Mouse (Mus musculus): ENCODE measurements around the gene Gm38394. TPM values are rescaled to one million over a fixed set of nuclear protein-coding genes. Genes with fewer than 3 reads are reported as not detected.

Gm38394 gene
- polyA plus RNA-seq, 1 experiment from 2014 or later, result 4.5 TPM

GRCm38 (mm10) chr1:133658878-133659277, 2.2 kb downstream of the Gm38394 start:
- Histone ChIP-seq H3K36me3 (ENCODE audit: control insufficient read depth, insufficient read depth, low read length) (peaks cover 24% of the 10 kb centered on the region), H3K9ac (ENCODE audit: low read depth, low read length) (no peak overlapping the region), H3K4me2 (no peak overlapping the region), H3K4me1 (replicated peaks; ENCODE audit: control insufficient read depth, insufficient read depth, low read length) (peaks cover 24% of the 10 kb centered on the region), H3K4me3 (ENCODE audit: low read depth, low read length) (no peak overlapping the region), H3K9me3 (ENCODE audit: control insufficient read depth, low read length) (no peaks in the 10 kb centered on the region), H3K27ac (ENCODE audit: low read depth, low read length) (no peak overlapping the region), H3K27me3 (replicated peaks; ENCODE audit: control insufficient read depth, insufficient read depth, low read length) (no peaks in the 10 kb centered on the region)
- ATAC-seq (replicated peaks; ENCODE audit: low FRiP score), result no peak
- DNase-seq (ENCODE audit: low spot score), result no peak
- 96% methylated on average over 3 of the region's 3 CpGs for WGBS

DNA sequence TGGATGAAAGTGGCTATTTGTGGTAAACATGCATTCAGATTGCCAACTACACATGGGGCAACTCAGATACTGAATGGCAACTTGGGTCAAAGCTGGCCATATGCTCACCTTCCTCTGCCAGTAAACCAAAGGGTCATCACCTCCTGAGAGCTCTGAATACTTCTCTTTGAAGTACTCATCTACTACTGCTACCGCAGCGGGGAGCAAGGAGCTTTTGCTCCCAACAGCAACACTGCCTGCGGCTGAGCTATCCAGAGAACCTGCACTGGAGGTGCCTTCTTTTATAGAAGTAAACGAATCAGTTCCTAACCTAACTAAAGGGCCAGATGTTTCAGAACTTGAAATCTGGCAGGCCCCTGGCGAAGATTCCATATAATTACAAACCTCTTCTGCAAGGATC, 4.3 kb downstream of the Gm38394 start:
- H3K36me3 ChIP-seq (ENCODE audit: control insufficient read depth, insufficient read depth, low read length), result peaks cover 24% of the 10 kb centered on the region
- DNase-seq (ENCODE audit: low spot score) (no peak), ATAC-seq (replicated peaks; ENCODE audit: low FRiP score) (no peak)
- H3K9me3 ChIP-seq (ENCODE audit: control insufficient read depth, low read length), result no peaks in the 10 kb centered on the region
- H3K4me2 ChIP-seq, result no peak overlapping the region
- H3K27me3 ChIP-seq (replicated peaks; ENCODE audit: control insufficient read depth, insufficient read depth, low read length), result no peaks in the 10 kb centered on the region
- no peak overlapping the region for H3K4me3 ChIP-seq (ENCODE audit: low read depth, low read length)
- H3K27ac ChIP-seq (ENCODE audit: low read depth, low read length), result no peak overlapping the region
- H3K9ac ChIP-seq (ENCODE audit: low read depth, low read length), result no peak overlapping the region
- H3K4me1 ChIP-seq (replicated peaks; ENCODE audit: control insufficient read depth, insufficient read depth, low read length), result peaks cover 21% of the 10 kb centered on the region
- whole genome bisulfite sequencing, result 72% methylated on average over 5 of the region's 5 CpGs

GRCm38 (mm10) chr1:133653033-133653432, 8.1 kb downstream of the Gm38394 start:
- Histone ChIP-seq H3K27ac (ENCODE audit: low read depth, low read length) (no peak overlapping the region), H3K9me3 (ENCODE audit: control insufficient read depth, low read length) (no peaks in the 10 kb centered on the region), H3K4me1 (replicated peaks; ENCODE audit: control insufficient read depth, insufficient read depth, low read length) (peaks cover 6% of the 10 kb centered on the region), H3K4me2 (no peak overlapping the region), H3K27me3 (replicated peaks; ENCODE audit: control insufficient read depth, insufficient read depth, low read length) (no peaks in the 10 kb centered on the region), H3K9ac (ENCODE audit: low read depth, low read length) (no peak overlapping the region), H3K4me3 (ENCODE audit: low read depth, low read length) (no peak overlapping the region), H3K36me3 (ENCODE audit: control insufficient read depth, insufficient read depth, low read length) (peaks cover 19% of the 10 kb centered on the region)
- ATAC-seq (replicated peaks; ENCODE audit: low FRiP score), result no peak
- DNase-seq (ENCODE audit: low spot score), result no peak
- WGBS, result 88% methylated on average over 1 of the region's 1 CpGs

GRCm38 (mm10) chr1:133650288-133651055, 10.6 kb downstream of the Gm38394 start:
- WGBS, result 89% methylated on average over 7 of the region's 7 CpGs
- H3K27ac ChIP-seq (ENCODE audit: low read depth, low read length), result no peak overlapping the region
- no peak overlapping the region for H3K4me2 ChIP-seq
- no peaks in the 10 kb centered on the region for H3K27me3 ChIP-seq (replicated peaks; ENCODE audit: control insufficient read depth, insufficient read depth, low read length)
- H3K9me3 ChIP-seq (ENCODE audit: control insufficient read depth, low read length), result no peaks in the 10 kb centered on the region
- no peak for ATAC-seq (replicated peaks; ENCODE audit: low FRiP score)
- H3K4me3 ChIP-seq (ENCODE audit: low read depth, low read length), result no peak overlapping the region
- H3K4me1 ChIP-seq (replicated peaks; ENCODE audit: control insufficient read depth, insufficient read depth, low read length), result peaks cover 3% of the 10 kb centered on the region
- DNase-seq (ENCODE audit: low spot score), result no peak
- H3K36me3 ChIP-seq (ENCODE audit: control insufficient read depth, insufficient read depth, low read length), result peaks cover 26% of the 10 kb centered on the region
- no peak overlapping the region for H3K9ac ChIP-seq (ENCODE audit: low read depth, low read length)

DNA sequence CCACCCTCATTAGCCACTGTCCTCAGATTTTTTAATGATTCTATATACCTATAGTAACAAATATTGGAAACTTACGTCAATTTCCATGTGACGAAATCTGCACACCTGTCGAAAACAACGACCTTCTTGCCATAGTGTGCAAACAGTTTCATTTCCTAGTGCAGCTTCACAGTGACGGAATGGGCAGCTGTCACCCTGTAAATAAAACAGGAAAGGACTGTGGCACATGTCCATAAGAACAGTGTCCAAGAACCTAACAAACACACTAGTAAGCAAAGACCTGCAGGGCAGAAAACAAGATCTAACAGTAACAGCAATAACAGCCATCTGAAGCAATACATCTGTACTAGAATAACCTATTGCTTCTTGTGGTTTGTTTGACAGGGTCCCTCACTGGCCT, 15.5 kb downstream of the Gm38394 start:
- Histone ChIP-seq H3K4me2 (no peak overlapping the region), H3K27ac (ENCODE audit: low read depth, low read length) (no peak overlapping the region), H3K9me3 (ENCODE audit: control insufficient read depth, low read length) (no peaks in the 10 kb centered on the region), H3K4me3 (ENCODE audit: low read depth, low read length) (no peak overlapping the region), H3K36me3 (ENCODE audit: control insufficient read depth, insufficient read depth, low read length) (peaks cover 38% of the 10 kb centered on the region), H3K9ac (ENCODE audit: low read depth, low read length) (no peak overlapping the region), H3K27me3 (replicated peaks; ENCODE audit: control insufficient read depth, insufficient read depth, low read length) (no peaks in the 10 kb centered on the region), H3K4me1 (replicated peaks; ENCODE audit: control insufficient read depth, insufficient read depth, low read length) (peaks cover 3% of the 10 kb centered on the region; the same call in 1 of the 2 replicates)
- DNase-seq (ENCODE audit: low spot score) (no peak), ATAC-seq (replicated peaks; ENCODE audit: low FRiP score) (no peak)
- 90% methylated on average over 5 of the region's 5 CpGs for WGBS

DNA sequence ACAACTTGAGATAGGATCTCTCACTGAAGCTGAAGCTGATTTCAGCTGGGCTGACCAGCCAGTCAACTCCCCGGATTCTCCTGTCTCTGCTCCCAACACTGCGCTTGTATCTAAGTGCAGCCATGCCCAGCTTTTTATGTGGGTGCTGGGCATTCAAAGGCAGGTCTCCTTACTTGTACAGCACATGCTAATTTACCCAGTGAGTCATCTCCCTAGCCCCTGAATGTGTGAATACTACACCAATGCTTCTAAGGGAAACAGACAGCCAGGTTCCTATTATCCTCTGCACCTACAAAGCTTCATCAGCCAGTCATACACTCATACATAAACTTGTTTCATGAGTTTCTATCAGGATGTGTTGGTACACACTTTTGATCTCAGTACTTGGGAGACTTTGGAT, 20.0 kb downstream of the Gm38394 start:
- Histone ChIP-seq H3K9ac (ENCODE audit: low read depth, low read length) (no peak overlapping the region), H3K27ac (ENCODE audit: low read depth, low read length) (no peak overlapping the region), H3K4me1 (replicated peaks; ENCODE audit: control insufficient read depth, insufficient read depth, low read length) (no peaks in the 10 kb centered on the region), H3K27me3 (replicated peaks; ENCODE audit: control insufficient read depth, insufficient read depth, low read length) (no peaks in the 10 kb centered on the region), H3K4me3 (ENCODE audit: low read depth, low read length) (no peak overlapping the region), H3K4me2 (no peak overlapping the region), H3K36me3 (ENCODE audit: control insufficient read depth, insufficient read depth, low read length) (peaks cover 46% of the 10 kb centered on the region), H3K9me3 (ENCODE audit: control insufficient read depth, low read length) (no peaks in the 10 kb centered on the region)
- no peak for ATAC-seq (replicated peaks; ENCODE audit: low FRiP score)
- 93% methylated on average over 2 of the region's 2 CpGs for WGBS
- no peak for DNase-seq (ENCODE audit: low spot score)

GRCm38 (mm10) chr1:133638517-133638916, 22.6 kb downstream of the Gm38394 start:
- WGBS, result 93% methylated on average over 6 of the region's 6 CpGs
- H3K9me3 ChIP-seq (ENCODE audit: control insufficient read depth, low read length), result no peaks in the 10 kb centered on the region
- H3K4me2 ChIP-seq, result no peak overlapping the region
- H3K36me3 ChIP-seq (ENCODE audit: control insufficient read depth, insufficient read depth, low read length), result peaks cover 47% of the 10 kb centered on the region
- DNase-seq (ENCODE audit: low spot score), result no peak
- H3K9ac ChIP-seq (ENCODE audit: low read depth, low read length), result no peak overlapping the region
- no peaks in the 10 kb centered on the region for H3K27me3 ChIP-seq (replicated peaks; ENCODE audit: control insufficient read depth, insufficient read depth, low read length)
- no peak for ATAC-seq (replicated peaks; ENCODE audit: low FRiP score)
- no peaks in the 10 kb centered on the region for H3K4me1 ChIP-seq (replicated peaks; ENCODE audit: control insufficient read depth, insufficient read depth, low read length)
- no peak overlapping the region for H3K27ac ChIP-seq (ENCODE audit: low read depth, low read length)
- no peak overlapping the region for H3K4me3 ChIP-seq (ENCODE audit: low read depth, low read length)

- Histone ChIP-seq H3K9ac (ENCODE audit: low read depth, low read length) (no peak overlapping the region), H3K4me2 (no peak overlapping the region), H3K27ac (ENCODE audit: low read depth, low read length) (no peak overlapping the region), H3K9me3 (ENCODE audit: control insufficient read depth, low read length) (no peaks in the 10 kb centered on the region), H3K4me3 (ENCODE audit: low read depth, low read length) (no peak overlapping the region), H3K36me3 (ENCODE audit: control insufficient read depth, insufficient read depth, low read length) (peaks cover 44% of the 10 kb centered on the region), H3K4me1 (replicated peaks; ENCODE audit: control insufficient read depth, insufficient read depth, low read length) (no peaks in the 10 kb centered on the region), H3K27me3 (replicated peaks; ENCODE audit: control insufficient read depth, insufficient read depth, low read length) (no peaks in the 10 kb centered on the region)
- 87% methylated on average over 2 of the region's 2 CpGs for WGBS
- DNase-seq (ENCODE audit: low spot score), result no peak
- ATAC-seq (replicated peaks; ENCODE audit: low FRiP score), result no peak
These were observed 28.9 kb downstream of the Gm38394 start for GRCm38 (mm10) chr1:133632168-133632567.

DNA sequence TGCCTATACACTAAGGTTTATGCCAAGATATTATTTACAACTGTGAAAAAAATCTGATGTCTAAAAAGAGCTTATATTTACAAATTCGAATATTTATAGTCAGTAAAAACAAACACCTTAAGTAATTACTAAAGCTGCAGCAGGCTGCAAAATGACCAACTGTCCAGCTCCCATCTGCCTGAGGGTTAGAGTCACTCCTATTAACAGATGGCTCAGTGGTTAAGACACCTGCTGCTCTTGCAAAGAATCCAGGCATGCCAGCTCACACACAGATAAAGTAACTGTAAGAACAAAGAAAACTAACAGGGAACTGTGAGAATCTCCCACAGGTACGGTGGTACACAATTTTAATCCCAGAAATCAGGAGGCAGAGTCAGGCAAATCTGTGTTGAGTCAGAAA, 36.1 kb downstream of the Gm38394 start:
- Histone ChIP-seq H3K9me3 (ENCODE audit: control insufficient read depth, low read length) (no peaks in the 10 kb centered on the region), H3K9ac (ENCODE audit: low read depth, low read length) (no peak overlapping the region), H3K27me3 (replicated peaks; ENCODE audit: control insufficient read depth, insufficient read depth, low read length) (no peaks in the 10 kb centered on the region), H3K4me3 (ENCODE audit: low read depth, low read length) (no peak overlapping the region), H3K36me3 (ENCODE audit: control insufficient read depth, insufficient read depth, low read length) (peaks cover 39% of the 10 kb centered on the region), H3K4me2 (no peak overlapping the region), H3K4me1 (replicated peaks; ENCODE audit: control insufficient read depth, insufficient read depth, low read length) (no peaks in the 10 kb centered on the region), H3K27ac (ENCODE audit: low read depth, low read length) (no peak overlapping the region)
- no peak for DNase-seq (ENCODE audit: low spot score)
- WGBS, result 80% methylated on average over 2 of the region's 2 CpGs
- ATAC-seq (replicated peaks; ENCODE audit: low FRiP score), result no peak

Data from liver, embryonic 11.5 days (tissue).